Mouse (Mus musculus) testis, adult 2 months (tissue): ENCODE data around the gene Mpi.

Experiments
- CTCF ChIP-seq: fragments of 200-500 bp; IDR thresholded peaks from 2 replicates; pipeline ENCODE4 v1.5.1; 2012; ENCODE audit warnings: low read depth, mild to moderate bottlenecking, inconsistent platforms, low read length, moderate library complexity; ENCODE audit not compliant: control insufficient read depth, insufficient read depth, insufficient replicate concordance
- POLR2A ChIP-seq: fragments of 200-500 bp; IDR thresholded peaks from 2 replicates; pipeline ENCODE4 v1.6.1; 2012; ENCODE audit warnings: low read depth, mild to moderate bottlenecking, inconsistent platforms, low read length, moderate library complexity; ENCODE audit not compliant: control insufficient read depth

- TF ChIP-seq CTCF (no peak), POLR2A (no peak)
These were observed 28.8 kb downstream of the Mpi start for GRCm38 (mm10) chr9:57523754-57524153.
